8 mouse cellular contexts compared by ENCODE assay signal in the genomic region with DNA sequence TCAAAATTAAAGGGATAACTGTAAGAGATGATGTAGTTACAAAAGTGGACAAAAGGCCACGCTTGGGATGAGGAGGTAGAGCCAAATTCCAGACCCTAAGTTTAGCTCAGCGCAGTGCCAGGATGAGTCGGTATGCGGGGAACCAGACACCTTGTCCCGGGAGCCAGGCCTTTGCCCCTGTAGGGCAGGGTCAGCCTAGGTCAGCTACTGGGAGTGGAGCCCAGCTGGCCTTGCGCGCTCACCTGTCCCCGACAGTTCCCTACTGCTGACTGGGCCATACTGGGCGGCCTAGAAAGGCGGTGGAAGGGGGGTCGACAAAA. TPM values are rescaled to one million over a fixed set of nuclear protein-coding genes. Genes with fewer than 3 reads are reported as not detected.
A peak's percentile ranks its signal among the peaks of the same experiment; 100 is the strongest.
DNase-seq lines count a peak whose midpoint lies in the region; ATAC-seq and TF ChIP-seq lines count a peak whose summit lies in the region.

No protein-coding gene starts in this region.

- no peak for ATAC-seq in embryonic facial prominence, embryonic 15.5 days (ENCODE audit: insufficient number of reproducible peaks, low FRiP score, low TSS enrichment, low read depth)
- no peak for ATAC-seq in hindbrain, postnatal 0 days

- H3K9ac ChIP-seq in embryonic facial prominence, embryonic 15.5 days: peak overlapping the region; percentile 31; the same call in 1 of the 2 replicates
- H3K9ac ChIP-seq in hindbrain, postnatal 0 days (replicated peaks; ENCODE audit: low read length): peak overlapping the region; percentile 83

- peak overlapping the region; percentile 65 for H3K4me3 ChIP-seq in embryonic facial prominence, embryonic 15.5 days (replicated peaks)
- H3K4me3 ChIP-seq in hindbrain, postnatal 0 days (ENCODE audit: low read length): peak overlapping the region; percentile 89
- peak overlapping the region; percentile 88 for H3K4me3 ChIP-seq in midbrain, embryonic 10.5 days

- DNase-seq in heart, adult 11 months: peak; percentile 97
- no peak for DNase-seq in heart, adult 8-10 months (ENCODE audit: low spot score)
- DNase-seq in hindbrain, postnatal 0 days (ENCODE audit: low spot score): no peak
- DNase-seq in midbrain, embryonic 10.5 days (ENCODE audit: low spot score): no peak
- no peak for DNase-seq in frontal cortex, postnatal 14 days (ENCODE audit: low spot score in 2 of 2)
- DNase-seq in adrenal gland, adult 2 months: no peak
- no peak for DNase-seq in frontal cortex, adult 2 months (ENCODE audit: extremely low spot score in 1 of 2, low spot score in 1 of 2)

- no peaks in the 10 kb centered on the region; the same call in 1 of the 2 replicates for H3K27me3 ChIP-seq in embryonic facial prominence, embryonic 15.5 days
- no peaks in the 10 kb centered on the region for H3K27me3 ChIP-seq in hindbrain, postnatal 0 days (ENCODE audit: insufficient read depth, low read length)
- H3K27me3 ChIP-seq in midbrain, embryonic 10.5 days (ENCODE audit: low read depth, poor library complexity, severe bottlenecking): peaks cover 55% of the 10 kb centered on the region

- no peak for TF ChIP-seq CTCF in hindbrain, postnatal 0 days (IDR thresholded peaks at IDR 0.05; ENCODE audit: low read depth)

- H3K27ac ChIP-seq in embryonic facial prominence, embryonic 15.5 days (replicated peaks): no peak overlapping the region
- peak overlapping the region; percentile 75; the same call in 1 of the 2 replicates for H3K27ac ChIP-seq in hindbrain, postnatal 0 days
- H3K27ac ChIP-seq in midbrain, embryonic 10.5 days (replicated peaks): peak overlapping the region; percentile 74

- peak overlapping the region; percentile 88 for H3K4me2 ChIP-seq in embryonic facial prominence, embryonic 15.5 days (replicated peaks)
- H3K4me2 ChIP-seq in hindbrain, postnatal 0 days (ENCODE audit: low read depth, low read length): peak overlapping the region; percentile 95

- peaks cover 13% of the 10 kb centered on the region for H3K4me1 ChIP-seq in embryonic facial prominence, embryonic 15.5 days
- peaks cover 5% of the 10 kb centered on the region; the same call in 1 of the 2 replicates for H3K4me1 ChIP-seq in hindbrain, postnatal 0 days (ENCODE audit: insufficient read depth, low read length)
- peaks cover 31% of the 10 kb centered on the region for H3K4me1 ChIP-seq in midbrain, embryonic 10.5 days

- 15% methylated on average over 11 of the region's 11 CpGs for WGBS in embryonic facial prominence, embryonic 15.5 days
- 13% methylated on average over 11 of the region's 11 CpGs for WGBS in hindbrain, postnatal 0 days
- WGBS in midbrain, embryonic 10.5 days: 9% methylated on average over 11 of the region's 11 CpGs

- no peaks in the 10 kb centered on the region for H3K9me3 ChIP-seq in embryonic facial prominence, embryonic 15.5 days (replicated peaks)
- H3K9me3 ChIP-seq in hindbrain, postnatal 0 days (ENCODE audit: low read length): no peaks in the 10 kb centered on the region
- no peaks in the 10 kb centered on the region for H3K9me3 ChIP-seq in midbrain, embryonic 10.5 days (replicated peaks)

- no peaks in the 10 kb centered on the region for H3K36me3 ChIP-seq in embryonic facial prominence, embryonic 15.5 days
- no peaks in the 10 kb centered on the region for H3K36me3 ChIP-seq in hindbrain, postnatal 0 days (ENCODE audit: insufficient read depth, low read length)
- H3K36me3 ChIP-seq in midbrain, embryonic 10.5 days: no peaks in the 10 kb centered on the region

RNA-seq across cellular contexts. Expression of a gene that starts 10.5 kb away (rescaled TPM):
- 1 to 10 TPM; 1.6 to 5.4 (median 3.7) TPM for total RNA-seq in heart, adult 8-10 months (2022)
- 2.3 and 4.9 TPM in 2 replicates for polyA plus RNA-seq in embryonic facial prominence, embryonic 15.5 days (2015; fragmentation: Nextera tagmentation; extraction: Ambion mirVana)
- total RNA-seq in hindbrain, postnatal 0 days (2014; rRNA removed): 20.1 and 26.4 TPM in 2 replicates
- polyA plus RNA-seq in hindbrain, postnatal 0 days (2015; fragmentation: Nextera tagmentation; extraction: Ambion mirVana): 5.7 and 6.0 TPM in 2 replicates
- 2.1 and 3.2 TPM in 2 replicates for polyA plus RNA-seq in midbrain, embryonic 10.5 days (2016; fragmentation: Nextera tagmentation; extraction: Ambion mirVana)
- 1 to 10 TPM; 1.8 to 6.2 TPM for total RNA-seq in adrenal gland, adult 2 months (2021)
- 10.5 and 17.5 TPM in 2 replicates for polyA plus RNA-seq in adrenal gland, adult 2 months (2012; rRNA removed)
- 24.1 and 28.7 TPM in 2 replicates for polyA plus RNA-seq in frontal cortex, adult 2 months (2012; rRNA removed)

RNA-seq across cellular contexts. Expression of a gene that starts 11.0 kb away (rescaled TPM):
- 10 to 100 TPM; 15.6 to 31.7 (median 17.5) TPM for total RNA-seq in heart, adult 8-10 months (2022)
- 5.4 and 5.8 TPM in 2 replicates for polyA plus RNA-seq in embryonic facial prominence, embryonic 15.5 days (2015; fragmentation: Nextera tagmentation; extraction: Ambion mirVana)
- total RNA-seq in hindbrain, postnatal 0 days (2014; rRNA removed): 4.0 and 7.7 TPM in 2 replicates
- 3.7 TPM in 2 replicates for polyA plus RNA-seq in hindbrain, postnatal 0 days (2015; fragmentation: Nextera tagmentation; extraction: Ambion mirVana)
- 0.32 and 0.99 TPM in 2 replicates for polyA plus RNA-seq in midbrain, embryonic 10.5 days (2016; fragmentation: Nextera tagmentation; extraction: Ambion mirVana)
- total RNA-seq in adrenal gland, adult 2 months (2021): 1 to 10 TPM; 8.8 to 9.0 TPM
- 16.5 and 21.0 TPM in 2 replicates for polyA plus RNA-seq in adrenal gland, adult 2 months (2012; rRNA removed)
- polyA plus RNA-seq in frontal cortex, adult 2 months (2012; rRNA removed): 3.7 and 4.6 TPM in 2 replicates

RNA-seq across cellular contexts. Expression of a gene that starts 19.8 kb away (rescaled TPM):
- 10 to 100 TPM; 22.2 to 28.9 (median 23.8) TPM for total RNA-seq in heart, adult 8-10 months (2022)
- polyA plus RNA-seq in embryonic facial prominence, embryonic 15.5 days (2015; fragmentation: Nextera tagmentation; extraction: Ambion mirVana): 7.5 and 8.1 TPM in 2 replicates
- total RNA-seq in hindbrain, postnatal 0 days (2014; rRNA removed): 42.1 and 43.3 TPM in 2 replicates
- polyA plus RNA-seq in hindbrain, postnatal 0 days (2015; fragmentation: Nextera tagmentation; extraction: Ambion mirVana): 5.5 and 7.1 TPM in 2 replicates
- polyA plus RNA-seq in midbrain, embryonic 10.5 days (2016; fragmentation: Nextera tagmentation; extraction: Ambion mirVana): 4.7 and 5.3 TPM in 2 replicates
- 10 to 100 TPM; 38.6 to 45.0 TPM for total RNA-seq in adrenal gland, adult 2 months (2021)
- 36.5 and 38.6 TPM in 2 replicates for polyA plus RNA-seq in adrenal gland, adult 2 months (2012; rRNA removed)
- 41.4 and 47.6 TPM in 2 replicates for polyA plus RNA-seq in frontal cortex, adult 2 months (2012; rRNA removed)

RNA-seq across cellular contexts. Expression of a gene that starts 34.5 kb away (rescaled TPM):
- 10 to 100 TPM; 11.7 to 13.3 (median 12.1) TPM for total RNA-seq in heart, adult 8-10 months (2022)
- 8.3 and 8.8 TPM in 2 replicates for polyA plus RNA-seq in embryonic facial prominence, embryonic 15.5 days (2015; fragmentation: Nextera tagmentation; extraction: Ambion mirVana)
- total RNA-seq in hindbrain, postnatal 0 days (2014; rRNA removed): 5.8 and 6.0 TPM in 2 replicates
- polyA plus RNA-seq in hindbrain, postnatal 0 days (2015; fragmentation: Nextera tagmentation; extraction: Ambion mirVana): 6.3 and 8.2 TPM in 2 replicates
- 1.2 and 1.6 TPM in 2 replicates for polyA plus RNA-seq in midbrain, embryonic 10.5 days (2016; fragmentation: Nextera tagmentation; extraction: Ambion mirVana)
- total RNA-seq in adrenal gland, adult 2 months (2021): 10 to 100 TPM; 19.8 to 22.3 TPM
- polyA plus RNA-seq in adrenal gland, adult 2 months (2012; rRNA removed): 4.1 and 6.3 TPM in 2 replicates
- polyA plus RNA-seq in frontal cortex, adult 2 months (2012; rRNA removed): 12.1 and 12.7 TPM in 2 replicates

RNA-seq across cellular contexts. Expression of a gene that starts 36.8 kb away (rescaled TPM):
- 100 to 1,000 TPM; 385 to 495 (median 425) TPM for total RNA-seq in heart, adult 8-10 months (2022)
- polyA plus RNA-seq in embryonic facial prominence, embryonic 15.5 days (2015; fragmentation: Nextera tagmentation; extraction: Ambion mirVana): 718 and 762 TPM in 2 replicates
- total RNA-seq in hindbrain, postnatal 0 days (2014; rRNA removed): 897 and 958 TPM in 2 replicates
- polyA plus RNA-seq in hindbrain, postnatal 0 days (2015; fragmentation: Nextera tagmentation; extraction: Ambion mirVana): 324 and 342 TPM in 2 replicates
- 659 and 788 TPM in 2 replicates for polyA plus RNA-seq in midbrain, embryonic 10.5 days (2016; fragmentation: Nextera tagmentation; extraction: Ambion mirVana)
- 100 to 1,000 TPM; 663 to 695 TPM for total RNA-seq in adrenal gland, adult 2 months (2021)
- polyA plus RNA-seq in adrenal gland, adult 2 months (2012; rRNA removed): 1,357 and 1,385 TPM in 2 replicates
- 453 and 472 TPM in 2 replicates for polyA plus RNA-seq in frontal cortex, adult 2 months (2012; rRNA removed)
